18 mouse cellular contexts compared by ENCODE assay signal in the genomic region with DNA sequence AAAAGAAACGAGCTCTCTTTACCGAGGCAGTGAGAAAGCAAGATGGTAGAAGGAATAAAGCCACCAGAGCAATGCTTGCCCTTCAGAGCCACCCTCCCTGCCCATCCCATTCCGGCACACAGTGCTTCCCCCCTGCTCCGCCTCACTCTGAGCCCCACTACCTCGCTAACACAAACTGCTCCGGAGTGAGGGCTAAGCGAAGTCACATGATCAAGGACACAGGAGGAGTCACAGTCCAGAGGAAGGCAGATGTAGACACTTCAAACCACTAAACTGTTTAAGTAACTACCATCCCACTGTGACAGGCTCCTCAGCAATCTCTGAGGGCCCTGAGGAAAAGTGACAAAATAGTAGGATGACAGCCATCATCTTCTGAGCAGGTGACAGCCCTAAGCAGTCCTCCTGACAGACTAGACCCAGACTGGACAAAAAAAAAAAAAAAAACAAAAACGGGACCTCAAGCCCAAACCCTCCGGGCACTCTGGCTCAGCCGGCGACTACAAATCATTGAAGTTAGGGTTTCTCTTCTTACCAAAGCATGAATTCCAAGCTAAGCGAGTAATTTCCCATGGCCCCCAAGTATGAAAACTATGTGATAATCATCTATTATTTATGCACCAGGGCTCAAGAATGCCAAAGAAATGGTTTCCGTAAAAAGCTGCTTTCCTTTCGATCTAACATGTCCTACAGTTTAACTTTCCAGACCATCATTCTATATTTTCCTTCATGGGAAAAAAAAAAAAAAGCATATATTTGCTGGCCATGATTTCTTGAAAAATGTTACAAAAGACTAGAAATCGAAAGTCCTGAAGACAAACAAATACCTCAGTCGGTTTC. TPM values are rescaled to one million over a fixed set of nuclear protein-coding genes. Genes with fewer than 3 reads are reported as not detected.
DNase-seq lines count a peak whose midpoint lies in the region; ATAC-seq lines count a peak whose summit lies in the region.
"Had no signal": no experiment of that assay in that cellular context is flagged by ENCODE, and none has a peak within 500 bp of the region (broad histone marks: within the 10 kb centered on the region; RNA-seq: fewer than 3 reads in every experiment).

No protein-coding gene starts in this region.

- H3K36me3 ChIP-seq in hindbrain, embryonic 10.5 days: peaks cover 2% of the 10 kb centered on the region; the same call in 1 of the 2 replicates
- no peaks in the 10 kb centered on the region for H3K36me3 ChIP-seq in hindbrain, embryonic 11.5 days (ENCODE audit: control insufficient read depth, insufficient read depth, low read length)
- H3K36me3 ChIP-seq: forebrain, embryonic 12.5 days; hindbrain, embryonic 15.5 days; limb, embryonic 12.5 days had no signal

- DNase-seq in adrenal gland, adult 2 months: peak; percentile 29
- DNase-seq in adrenal gland, postnatal 10 days: no peak
- no peak for DNase-seq in hindbrain, embryonic 10.5 days (ENCODE audit: low spot score)
- no peak for DNase-seq in hindbrain, embryonic 11.5 days (ENCODE audit: low spot score)
- DNase-seq in 3T3-L1 (ENCODE audit: low read depth, low spot score) (peak; percentile 52), ZHBTc4 (ENCODE audit: low read depth, low spot score) (peak; percentile 47)
- no peak for DNase-seq in layer of hippocampus, postnatal 36 days
- DNase-seq in thymus, postnatal 0 days (ENCODE audit: low spot score): no peak
- DNase-seq: adrenal gland, postnatal 36 days; cerebellum, adult 8-10 months; lung, postnatal 14 days; spleen, adult 18-20 months; thymus, adult 18-20 months had no signal

- 0 out of 2 replicates have a peak overlapping the region, but pooled peaks have one; percentile 24 for H3K27ac ChIP-seq in hindbrain, embryonic 10.5 days
- H3K27ac ChIP-seq in hindbrain, embryonic 11.5 days (ENCODE audit: low read depth, low read length): no peak overlapping the region
- H3K27ac ChIP-seq: forebrain, embryonic 12.5 days; hindbrain, embryonic 15.5 days; limb, embryonic 12.5 days had no signal

- H3K9ac ChIP-seq in hindbrain, embryonic 11.5 days (ENCODE audit: low read depth, low read length): no peak overlapping the region
- H3K9ac ChIP-seq: forebrain, embryonic 12.5 days; hindbrain, embryonic 15.5 days; limb, embryonic 12.5 days had no signal

- H3K27me3 ChIP-seq in hindbrain, embryonic 10.5 days (ENCODE audit: insufficient read depth, poor library complexity, severe bottlenecking): no peaks in the 10 kb centered on the region
- no peaks in the 10 kb centered on the region for H3K27me3 ChIP-seq in hindbrain, embryonic 11.5 days (ENCODE audit: control insufficient read depth, insufficient read depth, low read length)
- H3K27me3 ChIP-seq: CH12.LX; forebrain, embryonic 12.5 days; hindbrain, embryonic 15.5 days; limb, embryonic 12.5 days had no signal

- H3K4me2 ChIP-seq in hindbrain, embryonic 11.5 days (replicated peaks; ENCODE audit: low read depth, low read length): no peak overlapping the region
- H3K4me2 ChIP-seq: forebrain, embryonic 12.5 days; hindbrain, embryonic 15.5 days; limb, embryonic 12.5 days had no signal

- ATAC-seq in hindbrain, embryonic 11.5 days (ENCODE audit: low FRiP score): no peak
- ATAC-seq: intestine, embryonic 16.5 days had no signal

- no peaks in the 10 kb centered on the region for H3K9me3 ChIP-seq in hindbrain, embryonic 10.5 days
- H3K9me3 ChIP-seq in hindbrain, embryonic 11.5 days (ENCODE audit: control insufficient read depth, low read length): no peaks in the 10 kb centered on the region
- H3K9me3 ChIP-seq: forebrain, embryonic 12.5 days; hindbrain, embryonic 15.5 days; limb, embryonic 12.5 days had no signal

- 82% methylated on average over 16 of the region's 16 CpGs for WGBS in hindbrain, embryonic 10.5 days
- 81% methylated on average over 16 of the region's 16 CpGs for WGBS in hindbrain, embryonic 11.5 days

- 0 out of 2 replicates have a peak, but pooled peaks cover 20% of the 10 kb centered on the region for H3K4me1 ChIP-seq in hindbrain, embryonic 10.5 days (replicated peaks)
- no peaks in the 10 kb centered on the region for H3K4me1 ChIP-seq in hindbrain, embryonic 11.5 days (replicated peaks; ENCODE audit: control insufficient read depth, insufficient read depth, low read length)
- H3K4me1 ChIP-seq: forebrain, embryonic 12.5 days; hindbrain, embryonic 15.5 days had no signal

- H3K4me3 ChIP-seq in hindbrain, embryonic 10.5 days: no peak overlapping the region
- no peak overlapping the region for H3K4me3 ChIP-seq in hindbrain, embryonic 11.5 days (ENCODE audit: low read depth, low read length)
- H3K4me3 ChIP-seq: forebrain, embryonic 12.5 days; hindbrain, embryonic 15.5 days; limb, embryonic 12.5 days had no signal

RNA-seq across cellular contexts. Expression of a gene that starts 15.3 kb away (rescaled TPM):
- 100 to 1,000 TPM in 1 of 2 experiments, 10 to 100 TPM in 1; 88.9 to 120 TPM for total RNA-seq in adrenal gland, adult 2 months (2021)
- polyA plus RNA-seq in adrenal gland, adult 2 months (2012; rRNA removed): 15.5 and 27.9 TPM in 2 replicates
- 10 to 100 TPM; 80.0 to 81.2 TPM for total RNA-seq in adrenal gland, postnatal 10 days (2021)
- polyA plus RNA-seq in hindbrain, embryonic 10.5 days (2016; fragmentation: Nextera tagmentation; extraction: Ambion mirVana): 9.4 and 11.2 TPM in 2 replicates
- 11.4 and 12.8 TPM in 2 replicates for polyA plus RNA-seq in hindbrain, embryonic 11.5 days (2014; fragmentation: Nextera tagmentation; extraction: Ambion mirVana)
- 10 to 100 TPM; 21.0 to 22.9 TPM for total RNA-seq in layer of hippocampus, postnatal 36 days (2021)
- 3.8 and 4.0 TPM in 2 replicates for polyA plus RNA-seq in thymus, postnatal 0 days (2015; fragmentation: Nextera tagmentation; extraction: Ambion mirVana)

Comparison
In these comparisons a context has a peak if more than half of its experiments do, and no peak if none do; other contexts are left out.
1. DNase-seq: peak in adrenal gland, adult 2 months (single experiment), 3T3-L1 (single experiment) and ZHBTc4 (single experiment); none in adrenal gland, postnatal 10 days (single experiment), hindbrain, embryonic 10.5 days (single experiment), hindbrain, embryonic 11.5 days (single experiment), layer of hippocampus, postnatal 36 days (0 of 2) and thymus, postnatal 0 days (single experiment).